Mouse (Mus musculus): Measurements from ENCODE around the gene Slc35g1.

GRCm38 (mm10) chr19:38359287-38359686 lies 36.5 kb upstream of the Slc35g1 start:
- no peak for TF ChIP-seq POLR2A (IDR thresholded peaks at IDR 0.05; ENCODE audit: low read depth, low read length)
- no peak for TF ChIP-seq CTCF (IDR thresholded peaks at IDR 0.05; ENCODE audit: extremely low read depth, insufficient read depth, insufficient read length, insufficient replicate concordance)
